Mouse (Mus musculus) erythroblast, embryonic 14.5 days (primary cell): ENCODE measurements around the gene Lap3.

Experiments
- GATA1 ChIP-seq: IDR thresholded peaks from 2 replicates; pipeline ENCODE4 v1.6.1; 2012; ENCODE audit warnings: low read length, inconsistent platforms, mixed read lengths
- TAL1 ChIP-seq: IDR thresholded peaks from 3 replicates; pipeline ENCODE4 v1.6.1; 2012; ENCODE audit warnings: low read length, inconsistent platforms, mixed read lengths

DNA sequence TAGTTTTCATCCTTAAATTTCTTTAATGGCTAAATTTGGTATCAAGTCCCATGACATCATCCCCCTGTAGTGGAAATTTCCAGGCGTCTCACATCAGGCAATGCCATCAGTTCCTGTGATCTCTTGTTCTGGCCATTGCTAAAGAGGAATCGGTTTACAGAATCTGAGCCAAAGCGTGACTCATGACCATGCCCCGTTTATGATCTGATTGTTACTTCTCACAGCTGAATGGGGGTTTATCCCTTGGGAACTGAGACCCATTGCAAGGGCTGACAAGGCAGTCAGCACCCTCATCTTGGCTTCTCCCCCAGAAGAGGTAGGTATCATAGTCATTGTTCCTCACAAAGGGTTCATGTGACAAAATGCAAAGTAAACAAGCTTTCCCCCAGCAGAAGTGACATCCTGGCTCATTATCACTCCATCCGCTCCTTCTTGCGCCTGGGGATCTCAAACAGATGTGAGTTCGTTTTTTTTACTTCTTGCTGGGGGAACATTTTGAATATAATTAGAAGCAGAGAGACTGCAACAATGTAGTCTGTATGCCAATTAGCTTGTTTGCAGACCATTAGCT is 20.2 kb upstream of the Lap3 start:
- TF ChIP-seq GATA1 (no peak), TAL1 (no peak)
